Mouse (Mus musculus) midbrain, embryonic 15.5 days (tissue): ENCODE measurements around the gene Col5a1. TPM values are rescaled to one million over a fixed set of nuclear protein-coding genes. Genes with fewer than 3 reads are reported as not detected.

Source experiments
- ATAC-seq: fragments of 200-750 bp; cut with Nextera tagmentation; replicated peaks from 2 replicates; pipeline ENCODE4 v1.8.0; 2017; ENCODE audit warnings: moderate TSS enrichment
- H3K27ac ChIP-seq: fragments of 300-500 bp; sonication (generic); 2 replicates; pipeline ENCODE4 v1.5.1; 2015; ENCODE audit warnings: mild to moderate bottlenecking, inconsistent platforms
- H3K27me3 ChIP-seq: fragments of 300-500 bp; sonication (generic); replicated peaks from 2 replicates; pipeline ENCODE4 v1.6.1; 2015; ENCODE audit warnings: inconsistent platforms
- H3K36me3 ChIP-seq: fragments of 300-500 bp; sonication (generic); replicated peaks from 2 replicates; pipeline ENCODE4 v1.6.1; 2015; ENCODE audit warnings: inconsistent platforms
- H3K4me1 ChIP-seq: fragments of 300-500 bp; sonication (generic); 2 replicates; pipeline ENCODE4 v1.6.1; 2015; ENCODE audit warnings: inconsistent platforms
- H3K4me2 ChIP-seq: fragments of 300-500 bp; sonication (generic); 2 replicates; pipeline ENCODE4 v1.6.1; 2015; ENCODE audit warnings: inconsistent platforms, mild to moderate bottlenecking, moderate library complexity
- H3K4me3 ChIP-seq: fragments of 300-500 bp; sonication (generic); 2 replicates; pipeline ENCODE4 v1.5.1; 2015; ENCODE audit warnings: mild to moderate bottlenecking, inconsistent platforms
- H3K9ac ChIP-seq: fragments of 300-500 bp; sonication (generic); 2 replicates; pipeline ENCODE4 v1.6.1; 2015; ENCODE audit warnings: mild to moderate bottlenecking, inconsistent platforms
- H3K9me3 ChIP-seq: fragments of 300-500 bp; sonication (generic); 2 replicates; pipeline ENCODE4 v1.6.1; 2016; ENCODE audit warnings: inconsistent platforms
- WGBS: fragments of 180-500 bp; shearing (Covaris S2); methylation state at CpG from one replicate; pipeline ENCODE4 v1.1.7; 2015; ENCODE audit warnings: mixed read lengths; 5-methylcytosine and 5-hydroxymethylcytosine counted together
- polyA plus RNA-seq: library from polyadenylated mRNA; unstranded; fragments of >200 nt; fragmentation: Nextera tagmentation; extraction: Ambion mirVana; gene quantifications from 2 replicates; pipeline ENCODE4 v1.2.1, GENCODE M21; 2015

Col5a1 gene
- polyA plus RNA-seq: 8.7 and 9.5 TPM in 2 replicates

GRCm38 (mm10) chr2:27886148-27886551 lies at the start of gene Col5a1:
Gene Col5a1 (plus strand): TSS chr2:27886425.
- H3K9ac ChIP-seq: peak within 1 kb of the TSS; percentile 37
- H3K9me3 ChIP-seq: no peaks in the 10 kb centered on the region
- peaks cover 20% of the 10 kb centered on the region for H3K27me3 ChIP-seq
- WGBS: 0% methylated on average over 38 of the region's 45 CpGs
- no peaks in the 10 kb centered on the region for H3K36me3 ChIP-seq
- H3K27ac ChIP-seq: 0 out of 2 replicates have a peak within 1 kb of the TSS, but pooled peaks have one; percentile 22
- H3K4me3 ChIP-seq: peak within 1 kb of the TSS; percentile 49
- peak; percentile 81 for ATAC-seq
- H3K4me1 ChIP-seq: peaks cover 28% of the 10 kb centered on the region
- H3K4me2 ChIP-seq: peak within 1 kb of the TSS; percentile 98

- Histone ChIP-seq H3K4me2 (no peak overlapping the region), H3K4me3 (no peak overlapping the region), H3K27me3 (no peaks in the 10 kb centered on the region), H3K27ac (no peak overlapping the region), H3K9ac (no peak overlapping the region), H3K36me3 (no peaks in the 10 kb centered on the region), H3K9me3 (no peaks in the 10 kb centered on the region), H3K4me1 (peaks cover 13% of the 10 kb centered on the region)
- 13% methylated on average over 9 of the region's 9 CpGs for WGBS
- ATAC-seq: no peak
Measured at GRCm38 (mm10) chr2:27838112-27838511, 48.1 kb upstream of the Col5a1 start.

GRCm38 (mm10) chr2:27840890-27841289 lies 45.3 kb upstream of the Col5a1 start:
- H3K4me3 ChIP-seq: no peak overlapping the region
- H3K9me3 ChIP-seq: no peaks in the 10 kb centered on the region
- H3K27me3 ChIP-seq: no peaks in the 10 kb centered on the region
- no peak overlapping the region for H3K27ac ChIP-seq
- H3K36me3 ChIP-seq: no peaks in the 10 kb centered on the region
- no peak for ATAC-seq
- WGBS: 65% methylated on average over 3 of the region's 3 CpGs
- peaks cover 5% of the 10 kb centered on the region for H3K4me1 ChIP-seq
- no peak overlapping the region for H3K9ac ChIP-seq
- no peak overlapping the region for H3K4me2 ChIP-seq

GRCm38 (mm10) chr2:27842893-27843292 lies 43.3 kb upstream of the Col5a1 start:
- Histone ChIP-seq H3K4me3 (no peak overlapping the region), H3K27ac (no peak overlapping the region), H3K9ac (no peak overlapping the region), H3K9me3 (no peaks in the 10 kb centered on the region), H3K4me2 (no peak overlapping the region), H3K27me3 (no peaks in the 10 kb centered on the region), H3K36me3 (no peaks in the 10 kb centered on the region), H3K4me1 (no peaks in the 10 kb centered on the region)
- ATAC-seq: no peak
- 77% methylated on average over 13 of the region's 13 CpGs for WGBS

GRCm38 (mm10) chr2:27844885-27845284 lies 41.3 kb upstream of the Col5a1 start:
- no peaks in the 10 kb centered on the region for H3K27me3 ChIP-seq
- H3K4me3 ChIP-seq: no peak overlapping the region
- no peak overlapping the region for H3K4me2 ChIP-seq
- ATAC-seq: no peak
- no peak overlapping the region for H3K27ac ChIP-seq
- H3K36me3 ChIP-seq: no peaks in the 10 kb centered on the region
- H3K9me3 ChIP-seq: no peaks in the 10 kb centered on the region
- H3K4me1 ChIP-seq: no peaks in the 10 kb centered on the region
- H3K9ac ChIP-seq: no peak overlapping the region
- 93% methylated on average over 4 of the region's 4 CpGs for WGBS

GRCm38 (mm10) chr2:27847001-27847400 lies 39.2 kb upstream of the Col5a1 start:
- no peak overlapping the region for H3K27ac ChIP-seq
- H3K27me3 ChIP-seq: no peaks in the 10 kb centered on the region
- no peaks in the 10 kb centered on the region for H3K4me1 ChIP-seq
- no peak for ATAC-seq
- H3K9me3 ChIP-seq: no peaks in the 10 kb centered on the region
- H3K4me3 ChIP-seq: no peak overlapping the region
- H3K9ac ChIP-seq: no peak overlapping the region
- H3K4me2 ChIP-seq: no peak overlapping the region
- 69% methylated on average over 5 of the region's 5 CpGs for WGBS
- H3K36me3 ChIP-seq: no peaks in the 10 kb centered on the region

- Histone ChIP-seq H3K36me3 (no peaks in the 10 kb centered on the region), H3K4me3 (no peak overlapping the region), H3K27me3 (no peaks in the 10 kb centered on the region), H3K9me3 (no peaks in the 10 kb centered on the region), H3K9ac (no peak overlapping the region), H3K27ac (no peak overlapping the region), H3K4me2 (no peak overlapping the region), H3K4me1 (no peaks in the 10 kb centered on the region)
- ATAC-seq: no peak
- 54% methylated on average over 7 of the region's 7 CpGs for WGBS
Measured at GRCm38 (mm10) chr2:27847851-27848435, 38.3 kb upstream of the Col5a1 start.

GRCm38 (mm10) chr2:27848466-27848865 lies 37.8 kb upstream of the Col5a1 start:
- Histone ChIP-seq H3K4me1 (no peaks in the 10 kb centered on the region), H3K27ac (no peak overlapping the region), H3K4me3 (no peak overlapping the region), H3K4me2 (no peak overlapping the region), H3K36me3 (no peaks in the 10 kb centered on the region), H3K9me3 (no peaks in the 10 kb centered on the region), H3K9ac (no peak overlapping the region), H3K27me3 (no peaks in the 10 kb centered on the region)
- no peak for ATAC-seq
- 83% methylated on average over 5 of the region's 5 CpGs for WGBS

- Histone ChIP-seq H3K27me3 (no peaks in the 10 kb centered on the region), H3K36me3 (no peaks in the 10 kb centered on the region), H3K4me1 (peaks cover 4% of the 10 kb centered on the region; the same call in 1 of the 2 replicates), H3K4me3 (no peak overlapping the region), H3K27ac (no peak overlapping the region), H3K4me2 (no peak overlapping the region), H3K9ac (no peak overlapping the region), H3K9me3 (no peaks in the 10 kb centered on the region)
- ATAC-seq: no peak
- 46% methylated on average over 9 of the region's 9 CpGs for WGBS
Measured at GRCm38 (mm10) chr2:27858348-27858903, 27.8 kb upstream of the Col5a1 start.

GRCm38 (mm10) chr2:27861576-27862238 lies 24.5 kb upstream of the Col5a1 start:
- H3K27ac ChIP-seq: no peak overlapping the region
- H3K27me3 ChIP-seq: no peaks in the 10 kb centered on the region
- no peak overlapping the region for H3K4me2 ChIP-seq
- no peaks in the 10 kb centered on the region for H3K9me3 ChIP-seq
- H3K36me3 ChIP-seq: no peaks in the 10 kb centered on the region
- peaks cover 7% of the 10 kb centered on the region; the same call in 1 of the 2 replicates for H3K4me1 ChIP-seq
- H3K4me3 ChIP-seq: no peak overlapping the region
- no peak overlapping the region for H3K9ac ChIP-seq
- no peak for ATAC-seq
- WGBS: 85% methylated on average over 9 of the region's 9 CpGs

- no peak for ATAC-seq
- no peak overlapping the region for H3K4me3 ChIP-seq
- H3K4me1 ChIP-seq: 0 out of 2 replicates have a peak, but pooled peaks cover 2% of the 10 kb centered on the region
- H3K9me3 ChIP-seq: no peaks in the 10 kb centered on the region
- no peaks in the 10 kb centered on the region for H3K36me3 ChIP-seq
- no peak overlapping the region for H3K9ac ChIP-seq
- no peak overlapping the region for H3K4me2 ChIP-seq
- H3K27me3 ChIP-seq: no peaks in the 10 kb centered on the region
- no peak overlapping the region for H3K27ac ChIP-seq
- WGBS: 74% methylated on average over 18 of the region's 18 CpGs
Measured at GRCm38 (mm10) chr2:27864491-27865365, 21.5 kb upstream of the Col5a1 start.

- Histone ChIP-seq H3K27me3 (no peaks in the 10 kb centered on the region), H3K4me2 (no peak overlapping the region), H3K27ac (no peak overlapping the region), H3K36me3 (no peaks in the 10 kb centered on the region), H3K9ac (no peak overlapping the region), H3K4me3 (no peak overlapping the region), H3K9me3 (no peaks in the 10 kb centered on the region), H3K4me1 (no peaks in the 10 kb centered on the region)
- ATAC-seq: no peak
- 89% methylated on average over 1 of the region's 1 CpGs for WGBS
Measured at GRCm38 (mm10) chr2:27870586-27870985, 15.6 kb upstream of the Col5a1 start.
